In the genomic region with DNA sequence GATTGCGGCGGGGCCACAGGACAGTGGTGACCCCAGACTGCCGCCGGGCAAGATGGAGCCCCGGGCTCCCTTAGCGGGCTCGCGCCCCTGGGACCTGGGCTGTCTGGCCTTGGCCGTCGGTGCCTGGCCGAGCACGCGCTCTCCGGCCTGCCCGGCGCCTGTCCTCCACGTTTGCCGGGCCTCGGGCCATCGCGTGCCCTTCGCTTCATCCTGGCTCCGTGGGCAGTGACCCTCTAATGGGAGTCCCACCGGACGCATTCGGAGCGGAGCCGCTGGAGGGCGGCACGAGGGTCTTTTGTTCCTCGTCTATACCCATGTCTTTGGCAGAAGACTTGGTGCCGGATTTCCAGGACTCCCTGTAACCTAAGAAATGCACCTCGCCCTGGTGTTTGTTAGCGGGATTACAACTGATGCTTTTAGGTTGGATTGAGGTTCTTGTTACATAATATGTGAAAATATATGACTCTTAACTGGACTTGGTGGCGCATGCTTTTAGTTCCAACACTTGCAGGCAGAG, we compare ENCODE assay signal across 7 mouse cellular contexts. TPM values are rescaled to one million over a fixed set of nuclear protein-coding genes. Genes with fewer than 3 reads are reported as not detected.
DNase-seq lines count a peak whose midpoint lies in the region; ATAC-seq and TF ChIP-seq lines count a peak whose summit lies in the region.

No protein-coding gene starts in this region.

- peak; percentile 59 for DNase-seq in adrenal gland, postnatal 25 days
- DNase-seq in heart, adult 18-20 months: peak; percentile 86 to 88
- DNase-seq in kidney, adult 2 months: peak; percentile 93
- peak; percentile 77 to 83 for DNase-seq in spleen, postnatal 10 days (ENCODE audit: low spot score in 2 of 2)

- H3K4me3 ChIP-seq in embryonic facial prominence, embryonic 12.5 days: peak overlapping the region; percentile 57
- H3K4me3 ChIP-seq in kidney, adult 2 months (ENCODE audit: insufficient read depth, low read depth, low read length): peak overlapping the region; percentile 68
- peak overlapping the region; percentile 61 for H3K4me3 ChIP-seq in limb, embryonic 12.5 days (replicated peaks)
- peak overlapping the region; percentile 76 for H3K4me3 ChIP-seq in midbrain, embryonic 15.5 days

- no peaks in the 10 kb centered on the region for H3K36me3 ChIP-seq in embryonic facial prominence, embryonic 12.5 days
- H3K36me3 ChIP-seq in kidney, adult 2 months (ENCODE audit: control insufficient read depth, insufficient read depth, low read length): no peaks in the 10 kb centered on the region
- peaks cover 4% of the 10 kb centered on the region for H3K36me3 ChIP-seq in limb, embryonic 12.5 days
- no peaks in the 10 kb centered on the region for H3K36me3 ChIP-seq in midbrain, embryonic 15.5 days (replicated peaks)

- peaks cover 14% of the 10 kb centered on the region; the same call in 1 of the 2 replicates for H3K4me1 ChIP-seq in embryonic facial prominence, embryonic 12.5 days
- H3K4me1 ChIP-seq in kidney, adult 2 months (ENCODE audit: control insufficient read depth, insufficient read depth, low read length): peaks cover 8% of the 10 kb centered on the region
- peaks cover 15% of the 10 kb centered on the region; the same call in 1 of the 2 replicates for H3K4me1 ChIP-seq in limb, embryonic 12.5 days (replicated peaks)
- peaks cover 23% of the 10 kb centered on the region for H3K4me1 ChIP-seq in midbrain, embryonic 15.5 days

- peak; percentile 29; the same call in 1 of the 2 replicates for ATAC-seq in embryonic facial prominence, embryonic 12.5 days (ENCODE audit: insufficient number of reproducible peaks, insufficient read depth, low FRiP score, low TSS enrichment)
- peak; percentile 61 for ATAC-seq in limb, embryonic 12.5 days (ENCODE audit: insufficient number of reproducible peaks, insufficient read depth, low FRiP score, low TSS enrichment, low read depth)
- peak; percentile 43 for ATAC-seq in midbrain, embryonic 15.5 days (replicated peaks)

- no peak for TF ChIP-seq POLR2A in kidney, adult 2 months (IDR thresholded peaks at IDR 0.05; ENCODE audit: low read depth, low read length)

- WGBS in embryonic facial prominence, embryonic 12.5 days: under 1% methylated on average over 35 of the region's 35 CpGs
- WGBS in kidney, adult 2 months: 0% methylated on average over 35 of the region's 35 CpGs
- under 1% methylated on average over 35 of the region's 35 CpGs for whole genome bisulfite sequencing in limb, embryonic 12.5 days
- 1% methylated on average over 35 of the region's 35 CpGs for WGBS in midbrain, embryonic 15.5 days

- H3K9me3 ChIP-seq in embryonic facial prominence, embryonic 12.5 days: no peaks in the 10 kb centered on the region
- no peaks in the 10 kb centered on the region for H3K9me3 ChIP-seq in limb, embryonic 12.5 days
- H3K9me3 ChIP-seq in midbrain, embryonic 15.5 days: no peaks in the 10 kb centered on the region

- H3K27me3 ChIP-seq in embryonic facial prominence, embryonic 12.5 days: no peaks in the 10 kb centered on the region; the same call in 1 of the 2 replicates
- no peaks in the 10 kb centered on the region for H3K27me3 ChIP-seq in kidney, adult 2 months (replicated peaks; ENCODE audit: control insufficient read depth, insufficient read depth, low read length)
- H3K27me3 ChIP-seq in limb, embryonic 12.5 days: no peaks in the 10 kb centered on the region
- no peaks in the 10 kb centered on the region for H3K27me3 ChIP-seq in midbrain, embryonic 15.5 days (replicated peaks)

- TF ChIP-seq CTCF in kidney, adult 2 months (conservative IDR thresholded peaks at IDR 0.05; ENCODE audit: insufficient read depth, insufficient read length, low read depth, low read length): peak; percentile 30

- peak overlapping the region; percentile 96 for H3K27ac ChIP-seq in embryonic facial prominence, embryonic 12.5 days
- peak overlapping the region; percentile 98 for H3K27ac ChIP-seq in kidney, adult 2 months (ENCODE audit: insufficient read depth, low read depth, low read length)
- peak overlapping the region; percentile 97 for H3K27ac ChIP-seq in limb, embryonic 12.5 days
- peak overlapping the region; percentile 96 for H3K27ac ChIP-seq in midbrain, embryonic 15.5 days

- peak overlapping the region; percentile 68 for H3K4me2 ChIP-seq in embryonic facial prominence, embryonic 12.5 days (replicated peaks)
- H3K4me2 ChIP-seq in limb, embryonic 12.5 days: peak overlapping the region; percentile 65
- H3K4me2 ChIP-seq in midbrain, embryonic 15.5 days: peak overlapping the region; percentile 64

- peak overlapping the region; percentile 84 for H3K9ac ChIP-seq in embryonic facial prominence, embryonic 12.5 days
- peak overlapping the region; percentile 84 for H3K9ac ChIP-seq in limb, embryonic 12.5 days (replicated peaks)
- H3K9ac ChIP-seq in midbrain, embryonic 15.5 days: peak overlapping the region; percentile 69

RNA-seq across cellular contexts. Expression of a gene that starts 1.1 kb away (rescaled TPM):
- 33.7 and 39.0 TPM in 2 replicates for total RNA-seq in adrenal gland, postnatal 25 days (2021)
- 30.8 and 33.3 TPM in 2 replicates for polyA plus RNA-seq in embryonic facial prominence, embryonic 12.5 days (2016; fragmentation: Nextera tagmentation; extraction: Ambion mirVana)
- 10 to 100 TPM; 19.0 to 21.6 TPM for total RNA-seq in heart, adult 18-20 months (2021)
- 7.1 and 8.4 TPM in 2 replicates for polyA plus RNA-seq in kidney, adult 2 months (2012; rRNA removed)
- 33.8 and 34.5 TPM in 2 replicates for polyA plus RNA-seq in limb, embryonic 12.5 days (2016; fragmentation: Nextera tagmentation; extraction: Ambion mirVana)
- polyA plus RNA-seq in midbrain, embryonic 15.5 days (2015; fragmentation: Nextera tagmentation; extraction: Ambion mirVana): 30.9 and 35.8 TPM in 2 replicates

RNA-seq across cellular contexts. Expression of a gene that starts 34.5 kb away (rescaled TPM):
- 27.5 TPM in 2 replicates for total RNA-seq in adrenal gland, postnatal 25 days (2021)
- 47.1 and 49.9 TPM in 2 replicates for polyA plus RNA-seq in embryonic facial prominence, embryonic 12.5 days (2016; fragmentation: Nextera tagmentation; extraction: Ambion mirVana)
- total RNA-seq in heart, adult 18-20 months (2021): 10 to 100 TPM; 13.5 to 13.6 TPM
- polyA plus RNA-seq in kidney, adult 2 months (2012; rRNA removed): 4.1 TPM in 2 replicates
- 49.9 and 54.2 TPM in 2 replicates for polyA plus RNA-seq in limb, embryonic 12.5 days (2016; fragmentation: Nextera tagmentation; extraction: Ambion mirVana)
- 37.5 and 40.9 TPM in 2 replicates for polyA plus RNA-seq in midbrain, embryonic 15.5 days (2015; fragmentation: Nextera tagmentation; extraction: Ambion mirVana)

Comparison
In these comparisons a context has a peak if more than half of its experiments do, and no peak if none do; other contexts are left out.
1. Peak in every context shown above with its lines: DNase-seq, ATAC-seq, H3K4me3 ChIP-seq and H3K27ac ChIP-seq.